Mouse (Mus musculus) brain, embryonic 14.5 days (tissue): Measurements from ENCODE around the gene Aco2. TPM values are rescaled to one million over a fixed set of nuclear protein-coding genes. Genes with fewer than 3 reads are reported as not detected.

Experiments used
- DNase-seq: peaks from one replicate; pipeline ENCODE4 v3.0.0-alpha.2; 2011; ENCODE audit warnings: low read depth
- CTCF ChIP-seq: fragments of 200-500 bp; IDR thresholded peaks from 2 replicates; pipeline ENCODE4 v1.5.1; 2012; ENCODE audit warnings: inconsistent platforms, mild to moderate bottlenecking, moderate library complexity, borderline replicate concordance; ENCODE audit not compliant: insufficient read depth, insufficient read length; ENCODE audit errors: extremely low read depth
- POLR2A ChIP-seq: fragments of 200-500 bp; IDR thresholded peaks from 2 replicates; pipeline ENCODE4 v1.6.1; 2012; ENCODE audit warnings: mild to moderate bottlenecking, inconsistent platforms, borderline replicate concordance; ENCODE audit not compliant: poor library complexity, insufficient read depth, insufficient read length, severe bottlenecking; ENCODE audit errors: extremely low read depth
- polyA plus RNA-seq: library from polyadenylated mRNA; depleted of rRNA; stranded (reverse); fragments of >200 nt; gene quantifications from 2 replicates; pipeline ENCODE4 v1.2.3, GENCODE M21; 2012

Aco2 gene
- polyA plus RNA-seq, 1 experiment: 283 TPM

- TF ChIP-seq CTCF: no peak
- TF ChIP-seq POLR2A: no peak
- no peak for DNase-seq
Observed at GRCm38 (mm10) chr15:81835007-81835880, 36.9 kb upstream of the Aco2 start.

- TF ChIP-seq CTCF: no peak
- TF ChIP-seq POLR2A: no peak
- DNase-seq: peak; percentile 82
Observed at GRCm38 (mm10) chr15:81836124-81836821, 35.8 kb upstream of the Aco2 start.

GRCm38 (mm10) chr15:81836966-81837920, 34.9 kb upstream of the Aco2 start:
- TF ChIP-seq CTCF (no peak), POLR2A (no peak)
- DNase-seq: no peak

- TF ChIP-seq CTCF (no peak), POLR2A (no peak)
- peak; percentile 27 for DNase-seq
Observed at GRCm38 (mm10) chr15:81838554-81839235, 33.4 kb upstream of the Aco2 start.

- TF ChIP-seq CTCF: no peak
- TF ChIP-seq POLR2A: no peak
- DNase-seq: peak; percentile 85
Observed at GRCm38 (mm10) chr15:81839634-81840033, 32.5 kb upstream of the Aco2 start.

- no peak for TF ChIP-seq CTCF
- TF ChIP-seq POLR2A: no peak
- DNase-seq: no peak
Observed at GRCm38 (mm10) chr15:81840306-81840705, 31.8 kb upstream of the Aco2 start.

GRCm38 (mm10) chr15:81842275-81842674, 29.8 kb upstream of the Aco2 start:
- TF ChIP-seq CTCF (no peak), POLR2A (no peak)
- DNase-seq: no peak

GRCm38 (mm10) chr15:81845033-81845625, 27.0 kb upstream of the Aco2 start:
- TF ChIP-seq CTCF: no peak
- TF ChIP-seq POLR2A: no peak
- no peak for DNase-seq

GRCm38 (mm10) chr15:81845724-81846123, 26.4 kb upstream of the Aco2 start:
- TF ChIP-seq CTCF: no peak
- TF ChIP-seq POLR2A: no peak
- DNase-seq: no peak

- DNase-seq: no peak
- TF ChIP-seq POLR2A (no peak), CTCF (no peak)
Observed at GRCm38 (mm10) chr15:81846755-81847154, 25.4 kb upstream of the Aco2 start.

GRCm38 (mm10) chr15:81847161-81847560, 24.9 kb upstream of the Aco2 start:
- DNase-seq: no peak
- TF ChIP-seq CTCF (no peak), POLR2A (no peak)
